Comparison of ENCODE assay signal across 8 mouse cellular contexts in the genomic region with DNA sequence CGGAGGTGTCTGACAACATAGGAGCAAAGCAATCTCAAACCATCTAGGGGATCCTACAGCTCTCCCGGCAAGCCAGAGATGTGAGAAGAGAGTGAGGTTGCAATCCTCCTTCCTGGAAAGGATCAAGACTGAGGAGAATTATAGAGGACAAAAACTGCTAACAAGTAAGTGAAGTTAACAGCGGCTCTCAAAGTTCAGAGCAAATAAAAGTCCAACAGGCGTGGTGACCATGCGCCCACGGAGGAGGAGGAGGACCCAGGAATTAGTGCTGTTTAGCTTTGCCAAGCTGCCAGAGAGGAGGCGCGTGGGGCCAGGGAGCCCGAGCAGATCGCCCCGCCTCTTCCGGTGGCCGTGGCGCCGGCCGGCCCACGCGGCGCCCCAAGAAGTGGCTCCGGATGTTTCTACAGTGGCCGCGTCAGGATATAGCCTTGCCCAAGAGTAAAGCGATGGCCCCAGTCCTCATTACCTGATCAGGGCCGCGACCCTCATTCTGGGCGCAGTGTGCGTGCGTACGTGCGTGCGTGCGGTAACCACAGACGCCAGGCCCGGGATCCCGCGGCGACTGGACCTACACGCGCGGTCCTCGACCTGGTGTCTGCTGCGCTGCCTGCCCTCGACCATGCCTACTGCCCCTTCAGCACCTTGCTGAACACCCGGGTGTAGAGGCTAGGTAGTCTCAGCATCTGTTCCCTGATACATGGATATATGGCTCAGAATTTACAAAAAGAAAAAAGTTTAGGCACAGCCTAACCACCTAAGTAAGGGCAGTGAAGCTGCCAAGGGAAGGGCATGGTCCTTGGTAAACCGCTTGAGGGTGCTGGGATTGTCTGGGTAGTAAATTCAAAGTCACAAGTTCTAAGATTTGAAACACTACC. TPM values are rescaled to one million over a fixed set of nuclear protein-coding genes. Genes with fewer than 3 reads are reported as not detected.
DNase-seq lines count a peak whose midpoint lies in the region; ATAC-seq and TF ChIP-seq lines count a peak whose summit lies in the region.

A gene (minus strand): TSS at position 600 of the 875 bp plus-strand sequence.

- no peaks in the 10 kb centered on the region for H3K9me3 ChIP-seq in ES-Bruce4 (replicated peaks; ENCODE audit: control insufficient read depth, insufficient read depth, low read length, poor library complexity, severe bottlenecking)
- H3K9me3 ChIP-seq in forebrain, embryonic 13.5 days (replicated peaks), result no peaks in the 10 kb centered on the region
- no peaks in the 10 kb centered on the region for H3K9me3 ChIP-seq in liver, postnatal 0 days (ENCODE audit: low read length)
- H3K9me3 ChIP-seq in neural tube, embryonic 14.5 days (ENCODE audit: control insufficient read depth, low read length), result no peaks in the 10 kb centered on the region

- no peaks in the 10 kb centered on the region for H3K27me3 ChIP-seq in ES-Bruce4 (ENCODE audit: control insufficient read depth, insufficient read depth, low read length, poor library complexity, severe bottlenecking)
- no peaks in the 10 kb centered on the region for H3K27me3 ChIP-seq in forebrain, embryonic 13.5 days
- no peaks in the 10 kb centered on the region for H3K27me3 ChIP-seq in liver, postnatal 0 days (ENCODE audit: insufficient read depth, low read length)
- H3K27me3 ChIP-seq in neural tube, embryonic 14.5 days (ENCODE audit: control insufficient read depth, insufficient read depth, low read length), result no peaks in the 10 kb centered on the region

- intact Hi-C loops in heart, postnatal 10 days (cut with DNase I), result loop anchor here (2.0 kb wide), 1 partner anchor 928 kb away; no protein-coding TSS in a partner anchor

- H3K4me1 ChIP-seq in ES-Bruce4 (ENCODE audit: control insufficient read depth, insufficient read depth, low read length), result no peaks in the 10 kb centered on the region
- peaks cover 8% of the 10 kb centered on the region for H3K4me1 ChIP-seq in forebrain, embryonic 13.5 days
- H3K4me1 ChIP-seq in liver, postnatal 0 days (ENCODE audit: insufficient read depth), result peaks cover 8% of the 10 kb centered on the region
- peaks cover 4% of the 10 kb centered on the region; the same call in 1 of the 2 replicates for H3K4me1 ChIP-seq in neural tube, embryonic 14.5 days (ENCODE audit: control insufficient read depth, insufficient read depth, low read length)

- peak within 1 kb of the TSS; percentile 87 for H3K4me3 ChIP-seq in ES-Bruce4 (ENCODE audit: low read depth, low read length)
- peak within 1 kb of the TSS; percentile 64 for H3K4me3 ChIP-seq in forebrain, embryonic 13.5 days
- peak within 1 kb of the TSS; percentile 80 for H3K4me3 ChIP-seq in liver, postnatal 0 days (ENCODE audit: low read depth, low read length)
- H3K4me3 ChIP-seq in neural tube, embryonic 14.5 days (ENCODE audit: low read depth, low read length), result peak within 1 kb of the TSS; percentile 66

- peak within 1 kb of the TSS; percentile 76 for H3K9ac ChIP-seq in ES-Bruce4 (ENCODE audit: low read depth, poor library complexity, severe bottlenecking)
- H3K9ac ChIP-seq in forebrain, embryonic 13.5 days, result peak within 1 kb of the TSS; percentile 75
- H3K9ac ChIP-seq in liver, postnatal 0 days (replicated peaks), result peak within 1 kb of the TSS; percentile 79
- H3K9ac ChIP-seq in neural tube, embryonic 14.5 days (replicated peaks; ENCODE audit: low read depth, low read length), result peak within 1 kb of the TSS; percentile 71

- TF ChIP-seq EP300 in ES-Bruce4 (IDR thresholded peaks at IDR 0.05; ENCODE audit: insufficient read depth, low read depth, low read length), result 0 out of 2 replicates have a peak, but pooled peaks have one; percentile 7
- TF ChIP-seq EP300 in liver, postnatal 0 days (IDR thresholded peaks at IDR 0.05; ENCODE audit: low read depth), result peak; percentile 85

- peak; percentile 95 for ATAC-seq in cerebellum, adult (ENCODE audit: insufficient number of reproducible peaks, low FRiP score, low TSS enrichment)
- peak; percentile 97 for ATAC-seq in forebrain, embryonic 13.5 days
- ATAC-seq in liver, postnatal 0 days, result peak; percentile 98
- peak; percentile 98 for ATAC-seq in neural tube, embryonic 14.5 days (ENCODE audit: low read depth)

- H3K36me3 ChIP-seq in ES-Bruce4 (ENCODE audit: control insufficient read depth, insufficient read depth, low read length, poor library complexity, severe bottlenecking), result no peaks in the 10 kb centered on the region
- H3K36me3 ChIP-seq in forebrain, embryonic 13.5 days (ENCODE audit: poor library complexity, severe bottlenecking), result no peaks in the 10 kb centered on the region
- H3K36me3 ChIP-seq in liver, postnatal 0 days (replicated peaks; ENCODE audit: insufficient read depth, low read length), result no peaks in the 10 kb centered on the region
- no peaks in the 10 kb centered on the region for H3K36me3 ChIP-seq in neural tube, embryonic 14.5 days (ENCODE audit: control insufficient read depth, insufficient read depth, low read length)

- WGBS in forebrain, embryonic 13.5 days, result under 1% methylated on average over 45 of the region's 45 CpGs
- under 1% methylated on average over 45 of the region's 45 CpGs for WGBS in large intestine, adult 2 months
- WGBS in liver, postnatal 0 days (ENCODE audit: insufficient replicate concordance), result under 1% methylated on average over 45 of the region's 45 CpGs
- WGBS in neural tube, embryonic 14.5 days, result under 1% methylated on average over 45 of the region's 45 CpGs

- peak within 1 kb of the TSS; percentile 48 for H3K27ac ChIP-seq in ES-Bruce4 (ENCODE audit: insufficient read depth, low read length)
- H3K27ac ChIP-seq in forebrain, embryonic 13.5 days, result peak within 1 kb of the TSS; percentile 88
- H3K27ac ChIP-seq in liver, postnatal 0 days (ENCODE audit: low read depth), result peak within 1 kb of the TSS; percentile 93
- peak within 1 kb of the TSS; percentile 89 for H3K27ac ChIP-seq in neural tube, embryonic 14.5 days (ENCODE audit: low read depth, low read length)

- DNase-seq in heart, postnatal 10 days, result peak; percentile 91 to 93
- DNase-seq in large intestine, adult 2 months (ENCODE audit: low read depth, low spot score), result peak; percentile 71
- peak; percentile 88 for DNase-seq in liver, postnatal 0 days
- DNase-seq in testis, postnatal 10 days (ENCODE audit: low spot score), result peak; percentile 89

- no peak for TF ChIP-seq CTCF in ES-Bruce4 (IDR thresholded peaks at IDR 0.05; ENCODE audit: low read depth, low read length)
- peak; percentile 16; the same call in 1 of the 2 replicates for TF ChIP-seq CTCF in liver, postnatal 0 days (IDR thresholded peaks at IDR 0.05; ENCODE audit: low read depth)

- peak within 1 kb of the TSS; percentile 68 for H3K4me2 ChIP-seq in forebrain, embryonic 13.5 days
- H3K4me2 ChIP-seq in liver, postnatal 0 days (ENCODE audit: low read depth, low read length), result peak within 1 kb of the TSS; percentile 85
- H3K4me2 ChIP-seq in neural tube, embryonic 14.5 days (ENCODE audit: low read depth, low read length), result peak within 1 kb of the TSS; percentile 62

- no peak for TF ChIP-seq POLR2A in ES-Bruce4 (IDR thresholded peaks at IDR 0.05; ENCODE audit: insufficient read depth, low read length)

RNA-seq across cellular contexts. Expression of the gene that starts here (rescaled TPM):
- polyA plus RNA-seq in ES-Bruce4 (2011; ENCODE audit: insufficient read depth, insufficient read length, low read depth, missing spikeins), result 30.4 and 33.2 TPM in 2 replicates
- polyA plus RNA-seq in forebrain, embryonic 13.5 days (2015; fragmentation: Nextera tagmentation; extraction: Ambion mirVana), result 21.7 and 22.5 TPM in 2 replicates
- 10 to 100 TPM; 11.3 to 12.2 TPM for total RNA-seq in heart, postnatal 10 days (2021)
- 5.0 and 5.7 TPM in 2 replicates for polyA plus RNA-seq in large intestine, adult 2 months (2012; rRNA removed)
- 5.2 and 5.7 TPM in 2 replicates for polyA plus RNA-seq in liver, postnatal 0 days (2015; fragmentation: Nextera tagmentation; extraction: Ambion mirVana)
- polyA plus RNA-seq in neural tube, embryonic 14.5 days (2014; fragmentation: Nextera tagmentation; extraction: Ambion mirVana), result 17.6 and 21.3 TPM in 2 replicates

Comparison
In these comparisons a context has a peak if more than half of its experiments do, and no peak if none do; other contexts are left out.
1. Peak in every context shown above with its lines: DNase-seq, ATAC-seq, H3K4me3 ChIP-seq and H3K27ac ChIP-seq.